Mouse (Mus musculus) limb, embryonic 12.5 days (tissue): ENCODE measurements at regions not wholly inside any gene's neighbourhood (a gene's known extent, or its start where the extent isn't known, plus 50 kb on each side); places are given as distances from the start of the nearest gene placed in this dataset.
"Not testable (repeated sequence)": the region's sequence is repeated elsewhere in the genome, so short reads cannot be mapped to it uniquely, and the experiment has no call there.

Experiments
- ATAC-seq: fragments of 200-750 bp; cut with Nextera tagmentation; 2 replicates; pipeline ENCODE4 v1.8.0; 2017; ENCODE audit warnings: low read depth, moderate TSS enrichment; ENCODE audit not compliant: insufficient number of reproducible peaks, insufficient read depth, low FRiP score, low TSS enrichment
- H3K27ac ChIP-seq: fragments of 300-500 bp; sonication (generic); 2 replicates; pipeline ENCODE4 v1.5.1; 2016; ENCODE audit warnings: mild to moderate bottlenecking, moderate library complexity
- H3K27me3 ChIP-seq: fragments of 300-500 bp; sonication (generic); 2 replicates; pipeline ENCODE4 v1.6.1; 2016; ENCODE audit warnings: mild to moderate bottlenecking, moderate library complexity
- H3K36me3 ChIP-seq: fragments of 300-500 bp; sonication (generic); 2 replicates; pipeline ENCODE4 v1.6.1; 2016; ENCODE audit warnings: mild to moderate bottlenecking, moderate library complexity
- H3K4me1 ChIP-seq: fragments of 300-500 bp; sonication (generic); replicated peaks from 2 replicates; pipeline ENCODE4 v1.6.1; 2016
- H3K4me2 ChIP-seq: fragments of 300-500 bp; sonication (generic); 2 replicates; pipeline ENCODE4 v1.6.1; 2016; ENCODE audit warnings: mild to moderate bottlenecking, moderate library complexity
- H3K4me3 ChIP-seq: fragments of 300-500 bp; sonication (generic); replicated peaks from 2 replicates; pipeline ENCODE4 v1.5.1; 2016; ENCODE audit warnings: mild to moderate bottlenecking
- H3K9ac ChIP-seq: fragments of 300-500 bp; sonication (generic); replicated peaks from 2 replicates; pipeline ENCODE4 v1.6.1; 2016; ENCODE audit warnings: mild to moderate bottlenecking, moderate library complexity
- H3K9me3 ChIP-seq: fragments of 300-500 bp; sonication (generic); 2 replicates; pipeline ENCODE4 v1.6.1; 2016; ENCODE audit warnings: mild to moderate bottlenecking, moderate library complexity
- WGBS: fragments of 180-500 bp; shearing (Covaris S2); methylation state at CpG from one replicate; pipeline ENCODE4 v1.1.7; 2016; 5-methylcytosine and 5-hydroxymethylcytosine counted together

DNA sequence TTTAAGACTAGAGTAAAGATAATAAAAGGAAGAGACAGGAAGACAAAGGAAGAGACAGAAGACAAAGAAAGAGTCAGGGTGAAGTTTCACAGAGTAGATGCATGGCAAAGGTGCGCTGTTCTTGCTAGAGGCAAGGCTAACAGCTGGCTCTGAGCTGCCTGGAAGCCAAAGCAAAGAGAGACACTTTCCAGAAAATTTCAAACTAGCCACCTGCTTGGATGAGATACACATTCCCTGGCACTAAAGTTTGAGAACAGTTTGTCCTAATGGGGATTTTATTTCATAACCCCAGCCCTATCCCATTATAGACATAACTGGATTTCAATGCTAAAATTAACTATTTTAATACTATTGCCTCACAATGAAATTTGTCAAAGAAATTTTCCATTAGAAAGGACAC is 235.9 kb downstream of the Tmem114 start:
- Histone ChIP-seq H3K4me1 (no peaks in the 10 kb centered on the region), H3K9me3 (no peaks in the 10 kb centered on the region), H3K9ac (no peak overlapping the region), H3K27me3 (no peaks in the 10 kb centered on the region), H3K27ac (no peak overlapping the region), H3K4me3 (no peak overlapping the region), H3K4me2 (no peak overlapping the region), H3K36me3 (no peaks in the 10 kb centered on the region)
- ATAC-seq = no peak
- WGBS = 100% methylated on average over 1 of the region's 1 CpGs

DNA sequence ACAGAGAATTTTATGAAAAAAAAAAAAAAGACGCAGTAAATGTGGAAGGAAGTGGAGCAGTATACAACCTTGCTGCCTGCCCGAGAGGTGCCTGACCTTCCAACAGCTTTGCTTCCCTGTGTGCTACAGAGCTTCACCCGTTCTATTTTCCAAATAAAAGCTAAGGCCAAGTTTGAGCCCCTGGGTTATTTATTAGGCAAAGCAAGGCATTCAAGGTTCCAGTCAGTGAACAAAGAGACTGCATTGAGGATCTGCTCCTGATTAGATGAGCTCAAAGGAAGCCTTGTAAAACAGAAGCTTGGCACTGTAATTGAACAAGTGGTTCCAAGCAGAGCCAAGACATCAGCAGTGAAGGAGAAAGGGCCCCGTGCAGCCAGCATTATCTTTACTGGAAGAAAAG is 236.4 kb downstream of the Tmem114 start:
- ATAC-seq = no peak
- H3K4me3 ChIP-seq = no peak overlapping the region

DNA sequence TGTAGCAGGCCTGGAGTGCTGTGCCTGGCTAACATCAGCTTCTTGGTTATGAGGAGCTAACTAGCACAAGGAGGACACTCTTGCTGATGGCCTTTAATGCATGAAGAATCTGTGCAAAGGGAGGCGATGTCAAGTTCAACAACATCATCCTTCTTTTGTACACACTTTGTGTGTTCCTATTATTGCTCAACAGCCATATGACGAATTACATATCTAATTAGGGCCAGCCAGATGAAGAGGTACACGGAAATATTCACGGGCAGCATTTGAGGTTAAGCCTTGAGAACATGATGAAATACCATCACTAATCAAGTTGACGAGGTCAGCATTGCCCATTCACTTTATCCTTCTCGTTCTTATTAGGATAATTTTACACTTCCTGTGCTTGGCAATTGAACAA is 240.2 kb downstream of the Tmem114 start:
- WGBS = 68% methylated on average over 6 of the region's 6 CpGs
- Histone ChIP-seq H3K4me2 (no peak overlapping the region), H3K9ac (no peak overlapping the region), H3K27me3 (no peaks in the 10 kb centered on the region), H3K27ac (no peak overlapping the region), H3K4me3 (no peak overlapping the region), H3K9me3 (no peaks in the 10 kb centered on the region), H3K36me3 (no peaks in the 10 kb centered on the region), H3K4me1 (no peaks in the 10 kb centered on the region)
- ATAC-seq = no peak

More for the DNA sequence above, 236.4 kb downstream of the Tmem114 start:
- 33% methylated on average over 4 of the region's 4 CpGs for WGBS
- H3K9ac ChIP-seq = no peak overlapping the region
- H3K27ac ChIP-seq = no peak overlapping the region
- no peaks in the 10 kb centered on the region for H3K4me1 ChIP-seq
- H3K27me3 ChIP-seq = no peaks in the 10 kb centered on the region
- no peaks in the 10 kb centered on the region for H3K9me3 ChIP-seq
- no peaks in the 10 kb centered on the region for H3K36me3 ChIP-seq
- H3K4me2 ChIP-seq = no peak overlapping the region

DNA sequence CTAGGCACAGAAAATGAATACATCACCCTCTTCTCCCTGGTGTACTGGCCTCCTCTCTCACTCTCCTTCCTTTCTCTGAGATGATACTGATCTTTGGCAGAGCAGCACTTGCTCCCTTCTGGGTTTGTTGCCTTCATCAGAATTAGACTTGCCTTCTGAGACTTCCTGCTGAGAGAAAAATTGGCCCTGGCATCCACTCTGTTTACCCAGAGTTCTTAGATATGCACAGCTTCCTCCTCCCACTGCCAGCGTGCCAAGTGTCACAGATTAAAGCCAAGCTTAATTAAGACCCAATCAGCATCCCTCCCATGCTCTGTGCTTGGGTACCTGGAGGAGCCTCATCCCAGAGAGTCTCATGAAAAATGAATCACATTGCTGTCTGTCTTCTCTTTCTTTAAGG is 246.0 kb downstream of the Tmem114 start:
- WGBS = 30% methylated on average over 1 of the region's 1 CpGs
- Histone ChIP-seq H3K27me3 (no peaks in the 10 kb centered on the region), H3K4me1 (peaks cover 11% of the 10 kb centered on the region), H3K4me2 (no peak overlapping the region), H3K9me3 (no peaks in the 10 kb centered on the region), H3K4me3 (no peak overlapping the region), H3K36me3 (no peaks in the 10 kb centered on the region), H3K27ac (no peak overlapping the region), H3K9ac (no peak overlapping the region)
- no peak for ATAC-seq

DNA sequence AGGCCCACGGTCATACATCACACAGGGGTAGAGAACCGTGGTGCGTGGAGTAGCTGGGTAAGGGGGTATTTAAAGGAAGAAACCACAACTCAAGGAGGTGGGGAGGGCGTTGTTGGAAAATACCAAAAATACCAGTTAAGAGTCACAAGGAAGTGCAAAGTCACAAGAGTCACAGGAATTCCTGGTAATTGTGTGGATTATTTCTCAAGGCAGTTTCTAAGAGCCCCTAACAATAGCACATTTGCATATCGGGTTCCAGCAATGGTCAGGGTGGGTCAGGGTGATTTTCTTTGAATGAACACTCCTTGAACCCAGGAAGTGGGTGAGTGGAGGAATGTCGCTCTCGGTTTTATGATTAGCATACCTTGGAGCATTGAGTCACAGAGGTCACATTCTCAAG is 247.7 kb downstream of the Tmem114 start:
- H3K27ac ChIP-seq, H3K27me3 ChIP-seq, H3K9me3 ChIP-seq, H3K4me3 ChIP-seq, H3K9ac ChIP-seq, ATAC-seq, H3K4me2 ChIP-seq, H3K36me3 ChIP-seq: not testable (repeated sequence)
- H3K4me1 ChIP-seq = peaks cover 11% of the 10 kb centered on the region
- 88% methylated on average over 7 of the region's 7 CpGs for WGBS

DNA sequence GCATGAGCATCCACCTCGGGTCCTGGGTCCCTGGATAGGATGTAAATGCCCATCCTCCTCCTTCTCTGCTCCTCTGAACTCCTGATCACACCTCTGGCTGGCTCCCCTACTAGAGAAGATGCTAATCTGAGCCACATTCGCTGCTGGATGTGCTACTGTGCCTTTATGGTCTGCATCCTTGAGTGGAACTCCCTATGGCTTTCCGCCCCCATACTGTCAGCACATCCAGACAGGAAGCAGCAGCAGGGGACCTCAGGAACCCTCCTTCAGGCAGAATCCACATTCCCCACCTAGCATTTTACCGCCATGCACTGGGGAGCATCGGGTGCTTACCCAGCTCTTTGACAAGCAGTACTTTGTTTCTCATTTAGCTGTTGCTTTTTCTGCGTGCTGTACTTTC is 248.8 kb downstream of the Tmem114 start:
- Histone ChIP-seq H3K4me1 (peaks cover 11% of the 10 kb centered on the region), H3K4me3 (no peak overlapping the region), H3K9me3 (no peaks in the 10 kb centered on the region), H3K9ac (no peak overlapping the region), H3K27me3 (no peaks in the 10 kb centered on the region), H3K27ac (no peak overlapping the region), H3K36me3 (no peaks in the 10 kb centered on the region), H3K4me2 (no peak overlapping the region)
- 48% methylated on average over 6 of the region's 6 CpGs for WGBS
- ATAC-seq = no peak
